Mouse (Mus musculus): ENCODE data around the gene Naxd.

DNA sequence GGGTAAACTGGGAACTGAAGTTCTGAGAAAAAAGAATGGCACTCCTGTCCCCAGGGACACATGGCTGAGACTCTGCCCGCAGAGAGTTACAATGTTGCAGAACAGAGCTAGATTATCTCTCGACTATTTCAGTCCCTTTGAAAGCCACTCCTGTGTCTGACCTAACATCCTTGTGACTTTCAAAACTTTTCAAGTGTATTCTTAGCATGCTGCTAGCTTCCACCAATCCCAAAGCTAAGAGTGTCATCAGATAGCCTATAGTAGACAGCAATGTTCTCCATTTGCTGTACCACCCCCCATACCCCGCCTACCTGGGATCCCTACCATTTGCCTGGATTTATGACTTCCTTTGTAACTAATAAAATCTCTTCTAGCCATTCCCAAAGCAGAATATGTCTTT is 14.8 kb upstream of the Naxd start:
- no peak for TF ChIP-seq POLR2A (IDR thresholded peaks at IDR 0.05; ENCODE audit: insufficient read depth, low read length)
- no peak for TF ChIP-seq CTCF (IDR thresholded peaks at IDR 0.05; ENCODE audit: low read depth, low read length)
- TF ChIP-seq EP300 (IDR thresholded peaks at IDR 0.05; ENCODE audit: insufficient read depth, low read depth, low read length), result no peak

All from ES-Bruce4 (cell line).